In the genomic region with DNA sequence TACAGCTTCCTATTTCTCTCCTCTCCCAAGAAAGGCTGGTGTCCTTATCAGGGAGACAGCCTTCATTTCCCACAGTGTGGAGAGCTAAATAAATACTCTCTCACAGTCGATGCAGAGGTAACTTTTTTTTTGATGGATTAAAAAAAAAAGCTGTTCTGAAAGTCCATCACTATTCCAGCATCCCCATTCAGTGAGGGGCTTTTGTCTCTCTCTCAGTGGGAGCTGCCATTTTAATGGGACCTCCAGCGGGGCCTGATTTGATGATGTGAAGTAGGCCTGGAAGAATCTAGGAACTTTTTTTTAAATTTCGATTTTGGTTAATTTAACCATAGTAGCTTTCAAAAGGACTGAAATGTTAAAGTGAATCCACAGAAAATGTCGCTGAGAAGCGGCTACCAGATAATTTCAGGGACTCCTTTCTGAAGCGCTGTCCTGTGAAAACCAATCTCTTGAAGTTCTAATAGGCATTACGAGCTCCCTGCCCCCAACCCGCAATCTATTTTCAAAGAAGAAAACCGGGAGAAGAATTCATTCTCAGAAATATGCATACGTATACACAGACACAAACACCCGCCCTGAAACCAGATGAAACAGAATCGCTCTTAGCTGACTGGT, we compare ENCODE assay signal across 8 mouse cellular contexts.
DNase-seq lines count a peak whose midpoint lies in the region; ATAC-seq lines count a peak whose summit lies in the region.
"Not testable (repeated sequence)": the region's sequence is repeated elsewhere in the genome, so short reads cannot be mapped to it uniquely, and the experiment has no call there.

No protein-coding gene starts in this region.

- H3K9me3 ChIP-seq in forebrain, embryonic 12.5 days; heart, embryonic 14.5 days (ENCODE audit: control insufficient read depth, low read length); intestine, embryonic 14.5 days (ENCODE audit: control insufficient read depth, low read length); liver, embryonic 11.5 days (ENCODE audit: control insufficient read depth, low read length); midbrain, embryonic 13.5 days: not testable (repeated sequence)

- peaks cover 10% of the 10 kb centered on the region for H3K4me1 ChIP-seq in forebrain, embryonic 12.5 days
- H3K4me1 ChIP-seq in heart, embryonic 14.5 days (ENCODE audit: control insufficient read depth in 2 of 2, insufficient read depth in 2 of 2, low read length in 2 of 2); intestine, embryonic 14.5 days (replicated peaks; ENCODE audit: control insufficient read depth, insufficient read depth, low read length); liver, embryonic 11.5 days (replicated peaks; ENCODE audit: control insufficient read depth, insufficient read depth, low read length); midbrain, embryonic 13.5 days (replicated peaks): not testable (repeated sequence)

- peak; percentile 36 for DNase-seq in 416B (ENCODE audit: low read depth)
- DNase-seq in embryo, embryonic 10 days (ENCODE audit: low spot score): peak; percentile 5
- DNase-seq in intestine, embryonic 14.5 days (ENCODE audit: low spot score); liver, embryonic 11.5 days (ENCODE audit: low spot score): not testable (repeated sequence)
- peak; percentile 18 for DNase-seq in retina, postnatal 1 day

- H3K36me3 ChIP-seq in forebrain, embryonic 12.5 days (replicated peaks); heart, embryonic 14.5 days (ENCODE audit: control insufficient read depth, insufficient read depth, low read length); intestine, embryonic 14.5 days (ENCODE audit: control insufficient read depth, insufficient read depth, low read length); liver, embryonic 11.5 days (ENCODE audit: control insufficient read depth, insufficient read depth, low read length); midbrain, embryonic 13.5 days: not testable (repeated sequence)

- WGBS in forebrain, embryonic 12.5 days: 1% methylated on average over 12 of the region's 12 CpGs
- WGBS in heart, embryonic 14.5 days: 16% methylated on average over 12 of the region's 12 CpGs
- WGBS in intestine, embryonic 14.5 days: 22% methylated on average over 11 of the region's 12 CpGs
- 16% methylated on average over 12 of the region's 12 CpGs for WGBS in liver, embryonic 11.5 days
- WGBS in midbrain, embryonic 13.5 days: 2% methylated on average over 12 of the region's 12 CpGs

- not testable (repeated sequence) for H3K27me3 ChIP-seq in forebrain, embryonic 12.5 days; heart, embryonic 14.5 days (ENCODE audit: control insufficient read depth, insufficient read depth, low read length); intestine, embryonic 14.5 days (replicated peaks; ENCODE audit: control insufficient read depth, insufficient read depth, low read length); liver, embryonic 11.5 days (replicated peaks; ENCODE audit: control insufficient read depth, insufficient read depth, low read length); midbrain, embryonic 13.5 days

- H3K9ac ChIP-seq in forebrain, embryonic 12.5 days; intestine, embryonic 14.5 days (ENCODE audit: low read length); liver, embryonic 11.5 days (ENCODE audit: low read depth, low read length); midbrain, embryonic 13.5 days (replicated peaks): not testable (repeated sequence)
- H3K9ac ChIP-seq in heart, embryonic 14.5 days (ENCODE audit: low read length): peak overlapping the region; percentile 55; the same call in 1 of the 2 replicates

- peak; percentile 15; the same call in 1 of the 2 replicates for ATAC-seq in forebrain, embryonic 12.5 days (ENCODE audit: low FRiP score)
- not testable (repeated sequence) for ATAC-seq in heart, embryonic 14.5 days (ENCODE audit: insufficient number of reproducible peaks, insufficient read depth, low FRiP score, low read depth); intestine, embryonic 14.5 days (replicated peaks; ENCODE audit: low FRiP score, low TSS enrichment, low read depth); liver, embryonic 11.5 days (replicated peaks; ENCODE audit: low FRiP score)
- 0 out of 2 replicates have a peak, but pooled peaks have one; percentile 21 for ATAC-seq in midbrain, embryonic 13.5 days

- peak overlapping the region; percentile 29 for H3K4me3 ChIP-seq in forebrain, embryonic 12.5 days (replicated peaks)
- peak overlapping the region; percentile 34 to 56; a peak in 3 of 4 replicates for H3K4me3 ChIP-seq in heart, embryonic 14.5 days (ENCODE audit: control insufficient read depth in 1 of 2, insufficient read depth in 1 of 2, low read depth in 1 of 2, low read length in 2 of 2)
- H3K4me3 ChIP-seq in intestine, embryonic 14.5 days (ENCODE audit: low read depth, low read length); liver, embryonic 11.5 days (ENCODE audit: low read depth, low read length): not testable (repeated sequence)
- H3K4me3 ChIP-seq in midbrain, embryonic 13.5 days (replicated peaks): peak overlapping the region; percentile 39

- H3K27ac ChIP-seq in forebrain, embryonic 12.5 days: peak overlapping the region; percentile 89
- H3K27ac ChIP-seq in heart, embryonic 14.5 days (replicated peaks in 1 of 2; ENCODE audit: control insufficient read depth in 1 of 2, insufficient read depth in 1 of 2, low read depth in 2 of 2, low read length in 2 of 2); intestine, embryonic 14.5 days (ENCODE audit: low read depth); liver, embryonic 11.5 days (ENCODE audit: low read depth, low read length): not testable (repeated sequence)
- peak overlapping the region; percentile 25; the same call in 1 of the 2 replicates for H3K27ac ChIP-seq in midbrain, embryonic 13.5 days

- H3K4me2 ChIP-seq in forebrain, embryonic 12.5 days: peak overlapping the region; percentile 54
- peak overlapping the region; percentile 69 for H3K4me2 ChIP-seq in heart, embryonic 14.5 days (ENCODE audit: low read length)
- peak overlapping the region; percentile 50 for H3K4me2 ChIP-seq in intestine, embryonic 14.5 days (ENCODE audit: low read length)
- peak overlapping the region; percentile 65; the same call in 1 of the 2 replicates for H3K4me2 ChIP-seq in liver, embryonic 11.5 days
- H3K4me2 ChIP-seq in midbrain, embryonic 13.5 days (replicated peaks): peak overlapping the region; percentile 63
